Mouse (Mus musculus): ENCODE measurements at regions not wholly inside any gene's neighbourhood (a gene's known extent, or its start where the extent isn't known, plus 50 kb on each side); places are given as distances from the start of the nearest gene placed in this dataset.

GRCm38 (mm10) chr7:51434865-51435264, 76.0 kb upstream of the Ano5 start:
- Histone ChIP-seq H3K9ac (no peak overlapping the region), H3K36me3 (replicated peaks) (no peaks in the 10 kb centered on the region), H3K4me2 (no peak overlapping the region), H3K4me1 (no peaks in the 10 kb centered on the region), H3K9me3 (no peaks in the 10 kb centered on the region), H3K27ac (no peak overlapping the region), H3K27me3 (no peaks in the 10 kb centered on the region), H3K4me3 (replicated peaks) (no peak overlapping the region)
- 0 out of 2 replicates have a peak, but pooled peaks have one; percentile 39 for ATAC-seq (ENCODE audit: low FRiP score)

DNA sequence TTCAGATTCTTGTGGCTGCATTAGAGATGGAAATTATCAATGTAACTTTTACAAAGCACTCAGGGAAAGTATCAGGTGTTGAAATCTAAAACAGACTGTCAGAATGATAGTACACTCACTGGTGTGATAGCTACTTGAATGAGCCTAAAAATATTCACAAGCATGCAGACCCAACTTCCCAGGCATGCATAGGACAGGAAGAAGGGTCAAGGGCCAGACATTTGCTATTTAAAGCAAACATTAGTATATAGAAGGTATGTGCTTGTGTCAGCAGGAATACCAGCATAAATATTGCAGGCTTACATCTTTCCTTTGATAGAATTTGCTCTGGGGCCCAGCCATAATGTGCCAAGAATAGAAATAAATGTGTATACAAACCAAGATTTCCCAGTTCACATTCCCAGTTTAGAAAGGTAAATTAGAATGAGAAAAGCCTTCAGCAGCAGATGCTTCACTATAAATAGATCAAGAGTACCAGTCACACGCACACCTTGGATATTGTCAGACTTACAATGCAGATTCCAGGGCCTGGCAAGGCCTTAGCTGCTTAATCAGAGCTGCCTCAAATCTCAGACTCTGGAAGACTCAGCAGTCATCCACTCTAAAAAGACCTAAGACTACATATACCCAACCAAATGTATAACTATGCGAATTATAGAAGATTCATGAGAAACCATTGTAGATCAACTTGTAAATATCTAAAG, 55.7 kb upstream of the Ano5 start:
- H3K9me3 ChIP-seq = no peaks in the 10 kb centered on the region
- no peak overlapping the region for H3K4me2 ChIP-seq
- H3K27ac ChIP-seq = no peak overlapping the region
- WGBS = 96% methylated on average over 2 of the region's 2 CpGs
- H3K27me3 ChIP-seq = no peaks in the 10 kb centered on the region
- no peak for ATAC-seq (ENCODE audit: low FRiP score)
- no peaks in the 10 kb centered on the region for H3K36me3 ChIP-seq (replicated peaks)
- H3K4me1 ChIP-seq = no peaks in the 10 kb centered on the region
- H3K4me3 ChIP-seq (replicated peaks) = no peak overlapping the region
- H3K9ac ChIP-seq = no peak overlapping the region

GRCm38 (mm10) chr7:51458757-51459156, 52.1 kb upstream of the Ano5 start:
- H3K4me3 ChIP-seq (replicated peaks) = no peak overlapping the region
- H3K27ac ChIP-seq = no peak overlapping the region
- H3K4me2 ChIP-seq = no peak overlapping the region
- no peaks in the 10 kb centered on the region for H3K27me3 ChIP-seq
- no peaks in the 10 kb centered on the region for H3K36me3 ChIP-seq (replicated peaks)
- no peak for ATAC-seq (ENCODE audit: low FRiP score)
- H3K4me1 ChIP-seq = no peaks in the 10 kb centered on the region
- H3K9me3 ChIP-seq = no peaks in the 10 kb centered on the region
- 80% methylated on average over 1 of the region's 1 CpGs for WGBS
- H3K9ac ChIP-seq = no peak overlapping the region
